Mouse (Mus musculus) ES-Bruce4 (cell line): ENCODE data around the gene D8Ertd738e.

Experiments used
- CTCF ChIP-seq: IDR thresholded peaks from one replicate; pipeline ENCODE4 v1.8.1; 2011; ENCODE audit warnings: low read depth, low read length
- EP300 ChIP-seq: IDR thresholded peaks from 2 replicates; pipeline ENCODE4 v1.6.1; 2011; ENCODE audit warnings: low read depth, low read length; ENCODE audit not compliant: insufficient read depth

GRCm38 (mm10) chr8:84200652-84201544 lies 48.6 kb downstream of the D8Ertd738e start:
- TF ChIP-seq CTCF (no peak), EP300 (no peak)
